Mouse (Mus musculus) intestine, embryonic 14.5 days (tissue): ENCODE data around the gene Lax1. TPM values are rescaled to one million over a fixed set of nuclear protein-coding genes. Genes with fewer than 3 reads are reported as not detected.

ENCODE experiments used
- ATAC-seq: fragments of 200-750 bp; cut with Nextera tagmentation; replicated peaks from 2 replicates; pipeline ENCODE4 v1.8.0; 2017; ENCODE audit warnings: low read depth, moderate number of reproducible peaks, moderate TSS enrichment, moderate library complexity; ENCODE audit not compliant: low FRiP score, low TSS enrichment
- DNase-seq: peaks from one replicate; pipeline ENCODE4 v3.0.0-alpha.2; 2018; ENCODE audit warnings: low spot score
- H3K27ac ChIP-seq: fragments of 300-500 bp; sonication (generic); 2 replicates; pipeline ENCODE4 v1.5.1; 2014; ENCODE audit warnings: low read depth, mild to moderate bottlenecking, control low read depth
- H3K27me3 ChIP-seq: fragments of 300-500 bp; sonication (generic); replicated peaks from 2 replicates; pipeline ENCODE4 v1.6.1; 2014; ENCODE audit warnings: low read length, control low read depth; ENCODE audit not compliant: control insufficient read depth, insufficient read depth
- H3K36me3 ChIP-seq: fragments of 300-500 bp; sonication (generic); 2 replicates; pipeline ENCODE4 v1.6.1; 2014; ENCODE audit warnings: low read length, control low read depth; ENCODE audit not compliant: control insufficient read depth, insufficient read depth
- H3K4me1 ChIP-seq: fragments of 300-500 bp; sonication (generic); replicated peaks from 2 replicates; pipeline ENCODE4 v1.6.1; 2014; ENCODE audit warnings: low read length, control low read depth, mixed read lengths; ENCODE audit not compliant: control insufficient read depth, insufficient read depth
- H3K4me2 ChIP-seq: fragments of 300-500 bp; sonication (generic); 2 replicates; pipeline ENCODE4 v1.6.1; 2014; ENCODE audit warnings: low read length
- H3K4me3 ChIP-seq: fragments of 300-500 bp; sonication (generic); 2 replicates; pipeline ENCODE4 v1.5.1; 2014; ENCODE audit warnings: low read depth, low read length, control low read depth, mixed read lengths
- H3K9ac ChIP-seq: fragments of 300-500 bp; sonication (generic); 2 replicates; pipeline ENCODE4 v1.6.1; 2014; ENCODE audit warnings: mild to moderate bottlenecking, low read length
- H3K9me3 ChIP-seq: fragments of 300-500 bp; sonication (generic); 2 replicates; pipeline ENCODE4 v1.6.1; 2016; ENCODE audit warnings: low read length, control low read depth; ENCODE audit not compliant: control insufficient read depth
- WGBS: fragments of 180-500 bp; shearing (Covaris S2); extraction: QIAGEN DNeasy Blood & Tissue Kit; methylation state at CpG from one replicate; pipeline ENCODE4 v1.1.7; 2014; 5-methylcytosine and 5-hydroxymethylcytosine counted together
- polyA plus RNA-seq: library from polyadenylated mRNA; unstranded; fragments of >200 nt; fragmentation: Nextera tagmentation; extraction: Ambion mirVana; gene quantifications from 2 replicates; pipeline ENCODE4 v1.2.1, GENCODE M21; 2014

Lax1 gene
- polyA plus RNA-seq, 1 experiment from 2014 or later, result 0.45 TPM

GRCm38 (mm10) chr1:133661203-133661933 lies 28.5 kb downstream of the Lax1 start, which contains the start of gene Gm38394:
Gm38394 (minus strand) TSS chr1:133661318.
- Histone ChIP-seq H3K4me2 (peak within 1 kb of the TSS; percentile 93), H3K9me3 (no peaks in the 10 kb centered on the region), H3K27me3 (no peaks in the 10 kb centered on the region), H3K4me3 (peak within 1 kb of the TSS; percentile 93), H3K27ac (peak within 1 kb of the TSS; percentile 91), H3K4me1 (peaks cover 40% of the 10 kb centered on the region), H3K36me3 (peaks cover 35% of the 10 kb centered on the region), H3K9ac (peak within 1 kb of the TSS; percentile 92)
- WGBS, result 2% methylated on average over 26 of the region's 26 CpGs
- peak; percentile 95 for DNase-seq
- ATAC-seq, result peak; percentile 96

GRCm38 (mm10) chr1:133660466-133661202 lies 29.3 kb downstream of the Lax1 start, which contains the start of gene Zbed6:
Zbed6 (minus strand) TSS chr1:133660885.
- WGBS, result under 1% methylated on average over 41 of the region's 41 CpGs
- peak; percentile 88 for DNase-seq
- ATAC-seq, result peak; percentile 85
- Histone ChIP-seq H3K4me3 (peak within 1 kb of the TSS; percentile 93), H3K9me3 (no peaks in the 10 kb centered on the region), H3K4me2 (peak within 1 kb of the TSS; percentile 93), H3K9ac (peak within 1 kb of the TSS; percentile 92), H3K27me3 (no peaks in the 10 kb centered on the region), H3K36me3 (peaks cover 37% of the 10 kb centered on the region), H3K27ac (peak within 1 kb of the TSS; percentile 91), H3K4me1 (peaks cover 40% of the 10 kb centered on the region)

GRCm38 (mm10) chr1:133658878-133659277 lies 31.0 kb downstream of the Lax1 start:
- DNase-seq (peak; percentile 49), ATAC-seq (no peak)
- H3K4me1 ChIP-seq, result peaks cover 35% of the 10 kb centered on the region
- H3K4me3 ChIP-seq, result no peak overlapping the region
- 0 out of 2 replicates have a peak overlapping the region, but pooled peaks have one; percentile 93 for H3K4me2 ChIP-seq
- no peak overlapping the region for H3K9ac ChIP-seq
- peaks cover 39% of the 10 kb centered on the region for H3K36me3 ChIP-seq
- H3K27me3 ChIP-seq, result no peaks in the 10 kb centered on the region
- no peak overlapping the region for H3K27ac ChIP-seq
- H3K9me3 ChIP-seq, result no peaks in the 10 kb centered on the region
- WGBS, result 84% methylated on average over 3 of the region's 3 CpGs

GRCm38 (mm10) chr1:133656811-133657210 lies 33.1 kb downstream of the Lax1 start:
- Histone ChIP-seq H3K27me3 (no peaks in the 10 kb centered on the region), H3K9me3 (no peaks in the 10 kb centered on the region), H3K4me1 (peaks cover 33% of the 10 kb centered on the region), H3K36me3 (peaks cover 51% of the 10 kb centered on the region), H3K9ac (no peak overlapping the region), H3K27ac (no peak overlapping the region), H3K4me3 (no peak overlapping the region), H3K4me2 (0 out of 2 replicates have a peak overlapping the region, but pooled peaks have one; percentile 11)
- DNase-seq, result no peak
- ATAC-seq, result no peak
- 42% methylated on average over 5 of the region's 5 CpGs for WGBS

- no peak overlapping the region for H3K9ac ChIP-seq
- H3K9me3 ChIP-seq, result no peaks in the 10 kb centered on the region
- no peak for DNase-seq
- WGBS, result 90% methylated on average over 1 of the region's 1 CpGs
- H3K4me1 ChIP-seq, result peaks cover 13% of the 10 kb centered on the region
- no peaks in the 10 kb centered on the region for H3K27me3 ChIP-seq
- no peak for ATAC-seq
- H3K4me3 ChIP-seq, result no peak overlapping the region
- H3K36me3 ChIP-seq, result peaks cover 54% of the 10 kb centered on the region
- no peak overlapping the region for H3K27ac ChIP-seq
- H3K4me2 ChIP-seq, result no peak overlapping the region
Measured at GRCm38 (mm10) chr1:133653033-133653432, 36.9 kb downstream of the Lax1 start.

GRCm38 (mm10) chr1:133650288-133651055 lies 39.4 kb downstream of the Lax1 start:
- H3K27ac ChIP-seq, result no peak overlapping the region
- H3K27me3 ChIP-seq, result no peaks in the 10 kb centered on the region
- no peaks in the 10 kb centered on the region for H3K4me1 ChIP-seq
- no peak overlapping the region for H3K9ac ChIP-seq
- no peak overlapping the region for H3K4me2 ChIP-seq
- ATAC-seq (no peak), DNase-seq (peak; percentile 45)
- H3K9me3 ChIP-seq, result no peaks in the 10 kb centered on the region
- no peak overlapping the region for H3K4me3 ChIP-seq
- H3K36me3 ChIP-seq, result peaks cover 56% of the 10 kb centered on the region
- whole genome bisulfite sequencing, result 97% methylated on average over 7 of the region's 7 CpGs

- Histone ChIP-seq H3K9ac (no peak overlapping the region), H3K27ac (no peak overlapping the region), H3K9me3 (no peaks in the 10 kb centered on the region), H3K27me3 (no peaks in the 10 kb centered on the region), H3K4me2 (no peak overlapping the region), H3K36me3 (peaks cover 81% of the 10 kb centered on the region), H3K4me3 (no peak overlapping the region), H3K4me1 (no peaks in the 10 kb centered on the region)
- ATAC-seq (no peak), DNase-seq (no peak)
- 88% methylated on average over 5 of the region's 5 CpGs for WGBS
Measured at GRCm38 (mm10) chr1:133645652-133646051, 44.3 kb downstream of the Lax1 start.

GRCm38 (mm10) chr1:133641163-133641562 lies 48.7 kb downstream of the Lax1 start:
- DNase-seq, result peak; percentile 25
- no peaks in the 10 kb centered on the region for H3K4me1 ChIP-seq
- peaks cover 99% of the 10 kb centered on the region for H3K36me3 ChIP-seq
- H3K9me3 ChIP-seq, result no peaks in the 10 kb centered on the region
- ATAC-seq, result no peak
- H3K4me3 ChIP-seq, result no peak overlapping the region
- WGBS, result 91% methylated on average over 2 of the region's 2 CpGs
- H3K27me3 ChIP-seq, result no peaks in the 10 kb centered on the region
- no peak overlapping the region for H3K9ac ChIP-seq
- no peak overlapping the region for H3K27ac ChIP-seq
- no peak overlapping the region for H3K4me2 ChIP-seq
